Mouse (Mus musculus) adrenal gland (tissue): ENCODE data around the gene Pvr.

ENCODE experiments used
- intact Hi-C: fragments of 180-260 bp; cut with DNase I; formaldehyde crosslinking; loops from one replicate; pipeline ENCODE4 v1.15.1; 2025
- long read RNA-seq, 2 experiments: library from polyadenylated mRNA; unstranded; transcript quantifications; one replicate each; pipeline ENCODE4 v2.0.0; 2020; ENCODE audit warnings: borderline replicate concordance in 1 of 2; ENCODE audit not compliant: insufficient replicate concordance in 1 of 2

Pvr gene
- long read RNA-seq, experiment 1, transcript Pvr-202 (2 exons, 1,794 nt): major isoform, 5 of 6 reads
- long read RNA-seq, experiment 1, partial matches to known transcripts: 0 of 6 reads
- long read RNA-seq, experiment 1, other reads (novel, unspliced or antisense): 1 of 6 reads
- long read RNA-seq, experiment 2, partial matches to known transcripts: 0 of 3 reads
- long read RNA-seq, experiment 2, other reads (novel, unspliced or antisense): 2 of 3 reads

DNA sequence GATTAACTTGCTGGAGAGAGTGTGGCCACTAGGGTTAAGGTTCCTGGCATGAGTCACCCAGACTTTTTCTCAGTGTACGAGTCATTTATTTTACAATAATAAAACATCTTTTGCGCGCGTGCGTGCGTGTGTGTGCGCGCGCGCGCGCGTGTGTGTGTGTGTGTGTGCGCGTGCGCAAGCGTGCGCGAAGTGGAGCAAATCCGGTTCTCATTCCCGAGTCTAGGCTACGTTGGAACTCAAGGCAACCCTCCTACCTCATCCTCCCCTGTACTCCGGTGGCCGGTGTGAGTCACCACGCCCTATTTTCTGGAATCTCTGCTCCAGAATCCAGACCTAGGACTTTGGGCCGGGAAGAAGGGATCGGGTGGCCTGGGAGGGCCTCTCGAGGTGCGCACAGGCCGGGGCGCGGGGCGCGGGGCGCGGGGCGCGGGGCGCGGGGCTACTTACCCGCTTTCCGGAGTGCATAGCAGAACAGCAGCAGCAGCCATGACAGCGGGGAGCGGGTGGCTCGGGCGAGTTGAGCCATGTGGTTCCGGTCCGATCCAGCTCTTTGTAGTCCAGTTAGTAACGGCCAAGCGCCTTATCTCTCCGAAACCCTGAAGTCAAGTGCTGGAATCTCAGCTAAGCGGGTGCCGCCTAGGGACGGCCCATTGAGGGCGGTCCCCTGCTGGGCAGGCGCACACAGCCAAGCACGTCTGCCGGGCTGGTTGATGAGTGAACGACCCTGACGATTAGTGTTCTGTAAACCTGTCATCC is at the start of gene Pvr:
TSS of gene Pvr (minus strand) at position 655 of the 756 bp plus-strand sequence.
- intact Hi-C loops: no loop called here

DNA sequence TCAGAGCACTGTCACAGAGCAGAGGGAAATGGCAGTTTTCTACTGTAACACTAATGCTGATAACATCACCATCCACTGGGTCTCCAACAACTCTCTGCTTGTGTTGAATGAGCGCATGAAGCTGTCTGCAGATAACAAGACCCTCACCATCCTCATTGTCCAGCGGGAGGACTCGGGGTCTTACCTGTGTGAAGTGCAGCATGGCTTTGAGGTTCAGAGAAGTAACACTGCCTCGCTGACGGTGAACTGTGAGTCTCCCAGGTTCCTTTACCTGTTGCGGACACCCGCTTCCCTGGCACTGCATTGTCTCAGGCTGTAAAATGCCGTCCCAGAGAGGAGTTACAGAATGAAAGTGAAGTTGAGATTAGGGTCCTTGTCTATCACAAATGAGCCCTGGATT is 49.2 kb upstream of the Pvr start:
- intact Hi-C loops: no loop called here

DNA sequence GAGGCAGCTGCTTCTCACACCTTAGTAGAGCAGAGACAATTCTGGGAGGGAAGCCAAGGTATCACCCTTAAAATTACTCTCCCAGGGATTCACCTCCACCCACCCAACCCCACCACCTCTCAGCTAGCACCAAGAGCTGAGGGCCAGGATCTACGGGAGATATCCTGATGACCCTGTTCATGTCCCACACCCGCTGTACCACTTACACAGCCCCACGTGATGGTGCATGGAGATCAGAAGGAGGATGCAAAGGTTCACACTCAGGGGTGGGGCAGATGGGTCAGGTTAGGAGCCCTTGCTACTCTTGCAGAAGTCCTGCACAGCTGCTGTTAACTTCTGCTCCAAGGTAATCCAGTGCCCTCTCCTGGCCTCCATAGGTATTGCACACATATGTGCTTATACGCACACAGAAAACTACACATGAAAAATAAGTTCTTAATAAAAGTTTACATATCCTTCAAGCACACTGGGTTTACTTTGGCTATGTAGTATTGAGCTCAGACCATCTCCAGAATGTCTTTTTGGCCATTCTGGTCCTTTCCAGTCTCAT is 48.7 kb upstream of the Pvr start:
- intact Hi-C loops: no loop called here

DNA sequence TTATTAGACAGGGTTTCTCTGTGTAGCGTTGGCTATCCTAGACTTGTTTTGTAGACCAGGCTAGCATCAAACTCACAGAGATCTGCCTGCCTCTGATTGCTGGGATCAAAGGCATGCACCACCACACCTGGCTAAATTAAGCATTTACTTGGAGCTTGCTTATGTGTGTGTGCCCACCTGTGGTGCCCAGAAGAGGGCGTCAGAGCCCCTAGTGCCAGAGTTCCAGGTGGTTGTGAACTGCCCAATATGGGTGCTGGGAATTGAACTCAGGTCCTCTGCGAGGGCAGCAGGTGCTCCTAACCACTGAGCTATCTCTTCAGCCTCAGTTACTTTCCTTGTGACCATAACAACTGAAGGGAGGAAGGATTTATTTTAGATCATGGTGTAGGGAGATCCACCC is 48.1 kb upstream of the Pvr start:
- intact Hi-C loops: no loop called here

DNA sequence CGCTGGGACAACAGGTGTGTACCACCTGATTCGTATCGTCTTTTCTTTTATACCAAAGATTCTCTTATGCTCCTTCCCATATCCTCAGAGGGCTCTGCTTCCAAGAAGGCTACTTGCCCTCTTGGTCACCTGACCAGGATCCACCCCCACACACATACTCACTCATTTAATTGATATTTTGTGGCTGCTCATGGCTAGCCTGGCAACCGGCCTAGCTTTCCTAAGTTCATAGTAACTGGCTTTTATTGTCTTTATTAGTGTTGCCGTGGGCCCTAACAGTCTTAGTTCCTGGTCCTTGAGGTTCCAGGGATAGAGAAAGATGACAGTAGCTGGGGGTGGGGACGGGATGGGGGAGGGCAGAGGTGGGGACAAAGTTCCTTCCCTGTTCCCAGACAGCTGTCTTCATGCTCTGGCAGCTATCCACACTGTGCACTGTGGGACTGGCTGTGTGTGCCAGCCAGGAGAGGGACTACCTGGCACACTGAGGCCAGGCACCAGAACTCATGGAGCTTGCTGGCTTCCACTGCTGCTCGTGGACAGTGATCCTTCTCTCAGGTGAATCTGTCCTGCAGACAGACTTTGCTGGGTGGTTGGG is 44.1 kb upstream of the Pvr start, which contains the start of gene Ceacam20:
TSS of gene Ceacam20 (plus strand) at position 428 of the 595 bp plus-strand sequence.
- intact Hi-C loops: no loop called here

DNA sequence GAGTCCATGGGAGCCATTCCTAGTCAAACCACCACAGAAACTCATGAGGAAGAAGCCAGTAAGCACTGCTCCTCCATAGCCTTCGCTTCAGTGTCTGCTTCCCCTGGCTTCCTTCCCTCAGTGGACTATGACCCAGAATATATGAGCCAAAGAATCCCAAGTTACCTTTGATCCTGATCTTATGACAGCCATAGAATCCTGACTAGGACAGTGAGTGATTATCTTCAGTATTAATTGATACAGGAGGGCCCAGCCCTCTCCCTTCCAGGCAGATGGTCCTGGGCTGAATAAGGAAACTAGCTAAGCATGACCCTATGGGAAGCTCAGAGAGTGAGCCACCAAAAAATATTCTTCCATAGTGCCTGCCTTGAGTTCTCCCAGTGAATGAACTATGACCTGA is 41.5 kb upstream of the Pvr start:
- intact Hi-C loops: no loop called here

DNA sequence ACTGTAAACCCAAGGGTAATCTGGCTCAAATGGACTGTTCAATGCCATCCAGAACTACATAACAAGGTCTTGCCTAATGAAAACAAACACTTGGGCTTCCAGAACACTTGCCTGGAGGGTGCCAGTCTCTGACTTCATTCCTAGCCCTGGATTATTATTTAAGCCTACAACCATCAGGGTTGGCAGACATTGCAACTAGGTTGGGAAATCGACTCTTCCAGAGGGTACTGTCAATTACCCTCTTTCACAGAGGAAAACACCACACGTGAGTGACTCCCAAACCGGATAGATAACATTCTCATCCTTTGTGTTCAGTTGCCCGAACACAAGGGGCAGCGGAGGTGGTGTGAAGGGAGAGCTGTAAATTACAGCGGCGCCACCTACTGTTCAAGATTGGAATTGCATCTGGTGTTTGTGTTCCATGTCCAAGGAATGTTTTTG is 35.4 kb upstream of the Pvr start:
- intact Hi-C loops: loop anchor here (1.0 kb wide), 1 partner anchor 45 kb away; no protein-coding TSS in a partner anchor

DNA sequence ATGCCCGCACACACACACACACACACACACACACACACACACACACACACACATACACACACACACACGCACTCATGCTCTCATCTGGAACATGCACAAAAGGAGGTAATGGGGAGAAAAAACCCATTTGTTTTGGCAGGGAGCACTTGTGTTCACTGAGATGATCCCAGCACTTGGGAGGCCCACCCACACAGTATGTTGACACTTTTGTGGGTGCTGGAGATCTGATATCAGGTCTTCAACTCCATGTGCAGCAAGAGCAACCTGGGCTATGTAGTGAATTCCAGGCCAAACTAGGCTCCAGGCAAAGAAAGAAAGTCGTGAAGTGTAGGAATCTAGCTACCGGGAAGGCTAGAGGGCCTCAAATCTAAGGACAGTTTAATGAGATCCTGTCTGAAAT is 34.9 kb upstream of the Pvr start:
- intact Hi-C loops: loop anchor here (1.0 kb wide), 1 partner anchor 45 kb away; no protein-coding TSS in a partner anchor

DNA sequence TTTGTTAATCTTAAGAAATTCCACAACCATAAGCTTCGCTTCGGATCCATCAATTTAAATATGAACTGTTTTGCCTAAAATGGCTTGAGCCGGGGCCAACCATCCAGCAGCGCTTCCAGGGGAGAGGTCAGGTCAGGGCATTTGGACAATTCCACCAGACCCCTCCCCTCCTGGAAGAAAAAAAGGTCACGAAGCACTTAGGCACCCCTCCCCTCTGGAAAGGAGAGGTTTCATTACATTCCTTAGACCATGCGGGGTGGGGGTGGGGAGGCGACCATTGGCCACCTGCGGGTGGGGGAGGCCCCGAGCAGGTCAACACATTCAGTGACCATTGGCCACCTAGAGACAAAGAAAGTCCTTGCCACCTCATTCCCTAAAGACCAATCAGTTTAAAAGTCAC is 32.1 kb upstream of the Pvr start:
- intact Hi-C loops: no loop called here

DNA sequence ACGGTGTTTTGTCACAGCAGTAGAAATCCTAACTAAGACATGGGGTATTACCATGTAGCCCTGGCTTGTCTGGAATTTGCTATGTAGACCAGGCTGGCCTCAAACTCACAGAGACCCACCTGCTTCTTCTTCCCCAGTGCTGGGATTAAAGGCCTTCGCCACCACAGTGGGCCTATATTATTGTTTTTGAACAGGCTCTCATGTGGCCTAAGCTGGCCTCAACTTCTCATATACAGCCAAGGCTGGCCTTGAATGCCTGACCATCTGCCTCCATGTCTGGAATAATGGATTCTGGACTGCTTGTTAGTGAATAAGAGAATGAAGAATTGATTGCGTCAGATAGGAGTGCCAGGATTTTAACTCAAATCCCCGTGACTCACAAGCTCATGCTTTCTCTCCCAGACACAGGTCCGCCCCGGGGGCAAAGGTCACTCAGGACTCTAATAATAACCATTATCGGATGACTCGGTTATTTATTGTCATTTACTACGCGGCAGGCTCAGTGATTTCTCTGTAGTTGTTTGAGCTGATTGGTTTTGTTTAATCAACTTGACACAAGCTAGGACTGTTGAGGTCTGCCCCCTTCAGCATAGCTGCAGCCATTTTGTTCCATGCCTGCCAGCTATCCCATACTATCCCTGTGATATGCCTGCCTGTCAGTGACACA is 31.5 kb upstream of the Pvr start:
- intact Hi-C loops: no loop called here

DNA sequence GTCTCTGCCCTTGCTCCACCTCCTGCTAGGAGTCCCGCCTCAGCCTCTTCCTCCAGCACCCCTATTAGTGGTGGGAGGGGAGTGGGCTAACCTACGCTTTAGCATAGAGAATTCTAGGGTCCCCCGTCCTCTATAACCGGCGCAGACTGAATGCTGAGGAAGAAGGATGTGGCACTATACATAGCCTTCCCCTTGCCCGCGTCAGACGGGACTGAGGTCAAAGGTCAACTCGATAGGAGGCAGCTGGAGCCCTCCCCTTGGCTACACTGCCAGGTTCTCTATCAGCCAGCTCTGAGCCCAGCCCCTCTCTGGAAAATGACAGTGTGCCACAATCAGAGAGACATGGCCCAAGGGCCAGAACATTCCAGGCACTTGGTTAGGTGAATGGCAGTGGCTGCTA is 29.6 kb upstream of the Pvr start, which contains the start of gene Igsf23:
TSS of gene Igsf23 (minus strand) at position 168 of the 400 bp plus-strand sequence.
- intact Hi-C loops: no loop called here

DNA sequence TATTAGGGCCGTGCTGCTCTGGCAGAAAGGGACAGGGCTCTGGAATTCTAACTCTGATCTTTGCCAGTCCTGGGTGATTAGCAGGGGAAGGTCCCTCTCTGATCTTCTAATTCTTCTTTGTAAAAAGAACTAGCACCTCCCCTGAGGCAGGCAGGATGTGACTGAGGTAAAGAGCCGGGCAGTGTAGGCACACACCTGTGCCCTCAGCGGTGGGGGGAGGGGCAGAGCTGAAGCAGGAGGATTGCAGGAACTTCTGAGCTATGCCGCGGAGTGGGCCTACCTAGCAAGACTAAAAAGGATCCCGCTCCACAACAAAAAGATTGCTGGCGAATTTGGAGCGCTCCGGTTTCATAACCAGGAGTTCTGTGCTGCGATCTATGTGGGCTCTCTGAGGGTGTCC is 29.0 kb upstream of the Pvr start:
- intact Hi-C loops: no loop called here

DNA sequence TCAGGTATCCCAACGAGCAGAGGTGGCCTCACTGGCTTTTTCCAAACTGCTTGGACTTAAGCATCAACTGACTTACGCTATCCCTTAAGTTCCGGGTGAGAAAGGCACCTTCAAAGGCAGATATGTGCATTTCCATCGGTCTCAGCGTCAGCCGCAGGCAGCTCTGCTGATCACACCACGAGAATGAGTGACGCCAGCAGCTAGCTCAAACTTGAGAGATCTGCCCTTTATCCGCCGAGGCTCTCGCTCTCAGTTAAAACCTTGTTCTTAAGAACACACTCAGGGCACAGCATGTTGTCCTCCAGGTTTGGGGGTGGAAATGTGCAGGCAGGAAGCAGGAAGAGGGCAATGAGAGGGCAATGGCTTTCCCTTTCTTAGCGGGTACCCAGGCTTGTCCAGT is 28.0 kb upstream of the Pvr start:
- intact Hi-C loops: no loop called here

DNA sequence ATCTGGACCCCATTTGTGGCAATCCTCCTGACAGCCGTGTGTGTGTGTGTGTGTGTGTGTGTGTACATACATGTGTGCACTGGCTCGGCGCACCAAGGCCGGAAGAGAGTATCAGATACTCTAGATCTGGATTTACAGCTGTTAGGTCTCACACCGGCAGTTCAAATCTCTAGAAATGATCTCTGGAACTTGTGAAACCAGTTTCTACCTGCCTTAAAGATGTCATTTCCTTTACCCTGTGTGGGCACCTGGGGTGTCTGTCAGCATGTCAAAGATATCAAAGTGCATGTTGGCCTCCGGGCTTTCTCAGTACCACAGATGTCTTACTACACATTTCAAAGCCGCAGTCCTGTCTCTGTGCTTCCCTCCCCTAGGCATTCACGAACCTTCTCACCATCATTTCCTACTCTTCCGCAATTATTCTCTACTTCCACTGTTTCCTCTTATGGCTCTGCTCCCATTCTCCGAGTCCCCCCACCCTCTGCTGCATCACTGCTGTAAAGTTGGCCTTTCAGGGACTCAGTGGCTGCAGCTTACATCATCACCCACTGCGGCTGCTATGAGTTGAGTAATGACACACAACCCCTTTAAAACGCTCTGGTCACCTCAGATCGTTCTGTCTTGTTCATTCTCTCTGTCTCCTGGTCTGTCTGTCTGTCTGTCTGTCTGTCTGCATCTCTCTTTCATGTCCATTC is 25.0 kb upstream of the Pvr start:
- intact Hi-C loops: no loop called here

DNA sequence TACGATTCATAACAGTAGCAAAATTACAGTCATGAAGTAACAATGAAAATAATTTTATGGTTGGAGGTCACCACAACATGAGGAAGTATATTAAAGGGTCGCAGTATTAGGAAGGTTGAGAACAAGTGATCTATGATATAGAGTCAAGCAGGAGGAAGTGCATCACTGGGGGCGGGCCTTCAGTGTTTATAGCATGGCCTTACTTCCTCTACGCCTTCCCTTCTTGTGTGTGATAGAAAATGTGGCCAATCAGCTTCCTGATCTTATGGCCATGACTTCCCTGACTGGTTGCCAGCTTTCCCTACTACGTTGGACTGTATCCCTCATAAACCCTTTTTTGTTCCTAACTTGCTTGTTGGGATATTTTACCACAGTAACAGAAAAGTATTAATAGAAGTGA is 24.2 kb upstream of the Pvr start:
- intact Hi-C loops: no loop called here

DNA sequence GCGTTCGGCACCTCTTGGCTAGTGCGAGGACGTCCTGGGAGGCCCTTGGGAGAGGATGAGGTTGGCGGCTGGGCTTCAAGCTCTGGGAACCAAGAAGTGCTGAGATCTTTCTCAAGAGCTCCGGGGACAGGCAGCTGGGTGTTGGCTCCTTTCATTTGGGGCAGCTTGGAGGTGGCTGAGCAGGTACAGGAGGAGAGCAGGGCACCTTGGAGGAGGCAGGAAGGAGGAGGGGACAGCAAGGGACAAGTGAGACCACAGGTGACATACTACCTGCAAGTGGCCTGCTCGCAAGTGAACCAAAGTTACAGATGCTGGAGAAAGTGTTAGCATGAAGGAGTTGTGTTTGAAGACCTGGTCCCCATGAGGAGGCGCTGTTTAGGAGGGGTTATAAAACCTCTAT is 23.7 kb upstream of the Pvr start:
- intact Hi-C loops: no loop called here

DNA sequence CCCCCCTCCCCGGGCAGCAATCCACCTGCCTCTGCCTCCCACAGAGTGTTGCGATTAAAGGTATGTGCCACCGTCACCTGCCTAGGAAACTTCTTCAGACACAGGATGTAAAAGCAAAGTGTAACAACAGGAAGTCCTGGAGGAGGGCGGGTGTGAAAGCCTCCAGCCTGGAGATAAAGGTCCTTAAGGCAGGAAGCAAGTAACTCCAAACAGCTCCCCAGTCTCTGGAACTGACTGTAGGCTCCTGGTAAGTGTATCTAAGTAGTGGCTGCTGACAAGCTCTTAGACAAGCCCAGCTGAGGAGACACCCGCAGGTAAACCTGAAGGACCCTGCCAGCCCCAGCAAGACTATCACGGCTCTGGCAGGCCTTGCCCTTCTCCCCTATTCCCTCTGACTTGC is 19.3 kb upstream of the Pvr start:
- intact Hi-C loops: no loop called here

DNA sequence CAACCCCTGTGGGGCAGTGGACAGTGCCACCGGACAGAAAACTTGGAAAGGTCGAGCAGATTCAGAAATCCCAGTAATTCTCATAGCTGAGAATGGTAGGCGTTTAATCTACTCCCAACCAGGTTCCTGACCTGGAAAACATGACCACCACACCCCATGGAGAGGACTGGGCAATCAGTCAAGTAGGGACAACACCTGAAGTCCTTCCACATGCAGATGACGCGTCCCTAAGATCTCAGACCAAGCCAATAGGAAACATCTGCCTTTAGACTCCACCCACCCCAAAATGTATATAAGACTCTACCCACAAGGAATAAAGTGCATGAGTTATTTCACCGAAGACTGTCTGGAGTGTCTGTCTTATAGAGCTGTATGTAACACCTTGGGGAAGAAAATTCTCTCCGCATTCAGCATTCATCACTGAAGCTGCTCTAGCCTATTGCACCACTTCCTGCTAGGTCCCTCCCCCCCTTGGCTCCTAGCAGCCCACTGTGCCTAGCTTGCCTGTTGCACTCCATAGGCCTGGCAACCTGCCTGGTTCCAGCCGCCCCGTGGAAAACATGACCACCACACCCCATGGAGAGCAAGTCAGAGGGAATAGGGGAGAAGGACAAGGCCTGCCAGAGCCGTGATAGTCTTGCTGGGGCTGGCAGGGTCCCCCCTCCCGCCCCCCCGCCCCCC is 18.7 kb upstream of the Pvr start:
- intact Hi-C loops: no loop called here

DNA sequence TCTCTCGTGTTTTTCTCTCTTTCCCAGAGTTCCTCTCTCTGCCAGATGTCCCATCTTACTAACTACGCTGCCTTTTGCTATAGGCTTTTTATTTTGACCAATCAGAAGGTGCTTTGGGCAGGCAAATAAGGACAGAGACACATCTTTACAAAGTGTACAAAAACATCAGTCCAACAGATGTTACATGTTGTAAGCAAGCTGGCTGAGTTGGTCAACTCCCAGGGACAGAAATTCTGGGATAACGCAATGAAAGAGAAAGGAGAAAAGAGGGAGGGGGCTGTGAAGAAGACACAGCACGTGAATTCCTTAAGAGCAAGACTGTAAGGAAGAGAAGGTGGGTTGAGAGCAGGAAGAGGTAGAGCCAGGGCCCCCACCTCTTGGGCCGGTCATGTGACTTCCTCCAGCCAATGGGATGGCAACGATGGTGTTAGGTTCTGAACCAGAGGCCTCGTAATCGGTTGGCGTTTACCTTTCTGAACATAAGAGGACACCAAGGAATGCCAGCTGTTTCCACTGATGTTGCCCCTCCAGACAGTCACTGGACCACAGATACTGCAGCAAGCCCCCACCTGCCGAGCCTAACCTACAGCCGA is 16.4 kb upstream of the Pvr start:
- intact Hi-C loops: no loop called here

DNA sequence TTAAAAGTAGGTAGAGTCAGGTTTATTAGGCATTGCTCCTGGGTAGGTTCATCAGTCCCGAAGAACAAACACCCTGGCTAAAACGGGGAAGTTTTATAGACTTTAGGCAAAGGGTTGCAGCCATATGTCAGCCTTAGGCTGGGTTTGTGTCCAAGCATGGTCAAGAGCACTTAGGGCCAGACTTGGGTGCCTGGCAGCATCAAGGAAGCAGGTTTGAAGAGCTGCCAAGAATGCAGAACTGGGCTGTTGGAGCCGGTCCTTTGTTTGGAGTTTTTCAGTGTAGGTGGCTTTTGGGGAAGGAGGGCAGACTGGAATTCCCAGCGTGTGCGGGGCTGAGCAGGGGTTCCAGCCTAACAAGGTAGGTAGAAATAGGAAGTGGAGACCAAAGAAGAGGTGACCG is 15.0 kb upstream of the Pvr start:
- intact Hi-C loops: no loop called here
